In genomic region chr2:132084813-132085212, GRCm38 (mm10) we compare ENCODE assay signal across 15 mouse cellular contexts.
"Had no signal": no experiment of that assay in that cellular context is flagged by ENCODE, and none has a peak within 500 bp of the region (broad histone marks: within the 10 kb centered on the region; RNA-seq: fewer than 3 reads in every experiment).

No protein-coding gene starts in this region.

- H3K9me3 ChIP-seq: limb, embryonic 13.5 days; liver, embryonic 13.5 days; midbrain, embryonic 10.5 days; neural tube, embryonic 13.5 days; stomach, embryonic 15.5 days had no signal

- H3K36me3 ChIP-seq: stomach, embryonic 15.5 days had no signal

- H3K27me3 ChIP-seq: limb, embryonic 13.5 days; liver, embryonic 13.5 days; neural tube, embryonic 13.5 days; stomach, embryonic 15.5 days had no signal

- DNase-seq: kidney, postnatal 10 days; kidney, postnatal 4 days; left cerebral cortex, postnatal 4 days; liver, embryonic 13.5 days; lung, adult 18-20 months; lung, postnatal 36 days; midbrain, embryonic 14.5 days; right cerebral cortex, postnatal 14 days; thymus, adult 2 months; thymus, postnatal 25 days had no signal

- H3K9ac ChIP-seq: limb, embryonic 13.5 days; liver, embryonic 13.5 days; neural tube, embryonic 13.5 days; stomach, embryonic 15.5 days had no signal

- H3K27ac ChIP-seq: layer of hippocampus, adult 2 months; limb, embryonic 13.5 days; liver, embryonic 13.5 days; midbrain, embryonic 10.5 days; neural tube, embryonic 13.5 days; stomach, embryonic 15.5 days had no signal

- H3K4me2 ChIP-seq: limb, embryonic 13.5 days; liver, embryonic 13.5 days; neural tube, embryonic 13.5 days; stomach, embryonic 15.5 days had no signal

- H3K4me3 ChIP-seq: layer of hippocampus, adult 2 months; limb, embryonic 13.5 days; liver, embryonic 13.5 days; midbrain, embryonic 10.5 days; neural tube, embryonic 13.5 days; stomach, embryonic 15.5 days had no signal

- H3K4me1 ChIP-seq: liver, embryonic 13.5 days; midbrain, embryonic 10.5 days; neural tube, embryonic 13.5 days; stomach, embryonic 15.5 days had no signal
